Mouse (Mus musculus) liver, adult 2 months (tissue): ENCODE measurements at regions not wholly inside any gene's neighbourhood (a gene's known extent, or its start where the extent isn't known, plus 50 kb on each side); places are given as distances from the start of the nearest gene placed in this dataset.

ENCODE experiments used
- CTCF ChIP-seq: fragments of 200-500 bp; IDR thresholded peaks from 2 replicates; pipeline ENCODE4 v1.5.1; 2011; ENCODE audit warnings: low read depth, low read length, control low read depth
- POLR2A ChIP-seq: fragments of 200-500 bp; IDR thresholded peaks from 2 replicates; pipeline ENCODE4 v1.6.1; 2011; ENCODE audit warnings: low read length, control low read depth; ENCODE audit not compliant: insufficient read depth; ENCODE audit errors: extremely low read depth

DNA sequence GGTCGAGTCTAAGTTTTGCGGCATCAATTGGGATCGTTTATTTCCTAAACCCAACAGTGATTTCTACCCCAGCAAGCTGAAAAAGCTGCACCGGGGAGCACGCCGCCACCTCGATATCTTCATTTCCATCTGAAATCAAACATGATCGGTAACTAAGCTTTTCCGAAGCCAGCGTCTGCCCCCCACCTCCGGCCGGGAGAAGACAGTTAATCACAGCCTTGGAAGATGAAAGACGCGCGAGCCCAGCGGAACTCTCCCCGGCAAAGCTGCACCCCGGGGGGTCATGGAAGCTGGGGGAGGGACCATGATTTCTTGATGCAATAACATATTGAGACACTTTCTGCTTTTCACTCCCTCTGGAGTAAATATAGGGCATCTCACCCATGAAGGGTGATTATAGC lies 468.4 kb downstream of the Vrk1 start:
- TF ChIP-seq CTCF (no peak), POLR2A (no peak)
